Mouse (Mus musculus) spleen, adult 12 weeks (tissue): ENCODE results near the gene Gnaq.
"Not testable (repeated sequence)": the region's sequence is repeated elsewhere in the genome, so short reads cannot be mapped to it uniquely, and the experiment has no call there.

Experiments
- DNase-seq: peaks from one replicate; pipeline ENCODE4 v3.0.0; 2022; ENCODE audit warnings: low spot score

The Gnaq gene

DNA sequence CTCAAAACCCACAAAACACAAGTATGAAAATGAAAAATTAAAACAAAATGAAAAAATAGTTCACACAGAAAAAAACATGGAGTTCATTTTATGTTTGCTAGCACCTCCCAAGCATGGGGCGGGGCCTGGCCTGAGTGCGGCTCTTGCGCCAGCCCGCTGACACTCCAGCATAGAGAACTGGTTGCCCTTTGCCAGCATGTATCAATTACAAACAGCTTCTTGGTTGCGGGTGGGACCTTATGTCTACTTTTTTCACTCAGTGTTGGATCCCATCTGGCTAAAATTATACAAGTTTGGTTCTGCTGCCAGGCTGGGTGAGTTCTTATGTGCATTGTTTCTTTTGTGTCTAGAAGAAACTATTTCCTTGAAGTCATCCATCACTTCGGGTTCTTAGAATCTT lies 14.8 kb downstream of the Gnaq start:
- no peak for DNase-seq

- DNase-seq = no peak
Observed at GRCm38 (mm10) chr19:16149094-16149493, 16.5 kb downstream of the Gnaq start.

DNA sequence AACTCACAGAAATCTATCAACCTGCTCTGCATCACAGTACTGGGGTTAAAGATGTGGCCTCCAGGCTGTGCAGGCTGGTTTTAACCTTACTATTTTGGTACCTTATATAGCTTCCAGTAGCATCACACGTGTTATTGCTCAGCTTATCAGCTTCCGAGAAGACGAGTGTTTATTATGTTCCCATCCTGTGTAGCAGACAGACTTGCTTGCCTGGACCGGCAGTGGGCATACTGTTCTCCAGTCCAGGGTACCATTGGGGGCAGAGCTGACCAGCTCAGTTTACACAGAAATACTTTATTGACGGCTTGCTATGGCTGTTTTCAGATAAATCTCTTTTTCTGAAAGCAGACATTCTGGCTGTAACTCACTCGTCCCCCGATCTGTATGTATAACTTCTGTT lies 17.7 kb downstream of the Gnaq start:
- no peak for DNase-seq

- DNase-seq = no peak
Observed at GRCm38 (mm10) chr19:16153851-16154250, 21.2 kb downstream of the Gnaq start.

GRCm38 (mm10) chr19:16154480-16154879 lies 21.8 kb downstream of the Gnaq start:
- DNase-seq = no peak

GRCm38 (mm10) chr19:16157120-16157519 lies 24.5 kb downstream of the Gnaq start:
- no peak for DNase-seq

DNA sequence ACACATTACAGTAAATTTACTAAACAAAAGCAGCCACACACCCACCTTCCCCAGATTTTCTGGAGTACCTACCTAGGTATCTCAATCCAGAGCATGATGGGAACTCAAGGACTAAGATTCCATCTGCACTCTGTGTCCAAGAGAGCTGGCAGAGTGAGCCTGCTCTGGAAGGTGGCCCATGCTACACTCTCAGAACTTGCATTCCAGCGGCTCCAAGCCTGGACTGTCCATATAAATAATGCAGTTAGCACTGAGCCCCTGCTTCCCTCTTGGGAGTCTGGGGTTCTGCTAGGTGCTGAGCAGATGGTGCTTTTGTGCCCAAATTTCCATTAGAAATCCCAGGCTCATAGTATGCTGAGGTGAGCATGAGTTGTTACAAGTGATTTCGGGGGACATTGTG lies 28.1 kb downstream of the Gnaq start:
- no peak for DNase-seq

DNA sequence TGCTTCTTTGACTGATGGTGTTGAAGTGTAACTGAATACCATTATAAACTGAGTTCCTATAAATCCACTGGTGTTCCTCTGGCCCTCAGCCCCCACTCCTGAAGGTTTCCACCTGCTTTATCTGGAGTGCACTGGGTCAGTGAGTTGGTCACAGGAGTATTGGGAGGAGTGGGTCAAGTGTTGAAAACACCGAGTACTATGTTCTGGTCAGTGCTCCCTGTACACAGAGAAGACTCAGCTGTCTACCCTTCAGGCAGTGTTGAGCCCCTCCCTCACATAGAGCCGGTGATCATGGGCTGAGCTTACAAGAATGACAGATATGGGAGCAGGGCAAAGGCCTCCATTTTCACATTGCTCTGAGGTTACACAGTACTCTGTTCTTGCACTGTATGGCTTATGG lies 28.6 kb downstream of the Gnaq start:
- no peak for DNase-seq

DNA sequence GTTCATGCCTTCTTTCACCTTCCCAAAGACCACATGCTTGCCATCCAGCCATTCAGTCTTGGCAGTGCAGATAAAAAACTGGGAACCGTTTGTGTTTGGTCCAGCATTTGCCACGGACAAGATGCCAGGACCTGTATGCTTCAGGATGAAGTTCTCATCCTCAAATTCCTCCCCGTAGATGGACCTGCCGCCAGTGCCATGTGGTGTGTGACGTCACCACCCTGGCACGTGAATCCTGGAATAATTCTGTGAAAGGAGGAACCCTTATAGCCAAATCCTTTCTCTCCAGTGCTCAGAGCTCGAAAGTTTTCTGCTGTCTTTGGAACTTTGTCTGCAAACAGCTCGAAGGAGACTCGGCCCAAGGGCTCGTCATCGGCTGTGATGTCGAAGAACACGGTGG lies 31.8 kb downstream of the Gnaq start:
- DNase-seq = not testable (repeated sequence)

DNA sequence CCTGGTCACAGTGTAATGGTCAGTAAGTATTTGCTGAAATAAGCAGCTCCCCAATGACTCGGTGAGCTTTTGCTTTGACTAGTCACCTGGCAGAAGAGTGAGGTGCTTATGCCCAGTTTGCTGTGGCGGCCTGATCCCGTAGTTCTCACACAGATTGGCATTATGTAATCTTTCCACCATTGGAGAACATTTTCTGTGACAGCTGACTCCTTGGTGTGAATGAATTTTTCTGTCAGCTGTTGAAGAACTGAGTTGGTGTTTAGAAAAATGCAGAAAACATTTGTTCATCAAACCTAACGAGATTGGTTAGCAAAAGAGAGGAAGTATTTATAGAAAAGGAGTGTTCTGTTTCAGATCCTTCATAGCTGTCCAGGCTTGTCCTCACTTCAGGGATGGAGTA lies 34.6 kb downstream of the Gnaq start:
- DNase-seq = no peak

GRCm38 (mm10) chr19:16168192-16168591 lies 35.6 kb downstream of the Gnaq start:
- DNase-seq = no peak

DNA sequence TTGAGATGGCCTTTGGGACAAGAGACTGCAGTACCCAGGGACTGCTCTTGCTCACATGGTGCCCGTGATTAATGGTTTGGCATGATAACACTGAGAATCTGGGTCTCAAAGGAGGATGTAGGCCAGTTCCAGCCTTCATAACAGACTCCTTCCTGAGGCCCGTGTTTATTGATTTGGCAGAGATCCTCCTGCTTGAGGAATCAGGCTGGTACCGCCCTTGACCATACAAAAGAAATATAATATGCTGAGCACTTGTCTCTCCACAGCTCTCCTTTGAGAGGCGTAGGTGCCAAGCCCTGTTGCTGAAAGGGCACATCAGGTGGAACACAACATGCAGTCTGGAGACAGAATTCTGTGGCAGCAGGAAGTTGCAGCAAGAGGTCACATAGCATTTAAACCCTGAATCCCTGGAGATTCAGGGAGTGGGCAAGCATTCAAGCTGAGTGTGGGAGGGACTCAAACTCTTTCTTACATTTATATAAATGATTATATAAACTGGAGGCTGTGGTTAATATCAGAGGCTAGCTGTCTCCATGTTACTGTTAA lies 36.1 kb downstream of the Gnaq start:
- no peak for DNase-seq

- DNase-seq = no peak
Observed at GRCm38 (mm10) chr19:16170724-16171123, 38.1 kb downstream of the Gnaq start.

DNA sequence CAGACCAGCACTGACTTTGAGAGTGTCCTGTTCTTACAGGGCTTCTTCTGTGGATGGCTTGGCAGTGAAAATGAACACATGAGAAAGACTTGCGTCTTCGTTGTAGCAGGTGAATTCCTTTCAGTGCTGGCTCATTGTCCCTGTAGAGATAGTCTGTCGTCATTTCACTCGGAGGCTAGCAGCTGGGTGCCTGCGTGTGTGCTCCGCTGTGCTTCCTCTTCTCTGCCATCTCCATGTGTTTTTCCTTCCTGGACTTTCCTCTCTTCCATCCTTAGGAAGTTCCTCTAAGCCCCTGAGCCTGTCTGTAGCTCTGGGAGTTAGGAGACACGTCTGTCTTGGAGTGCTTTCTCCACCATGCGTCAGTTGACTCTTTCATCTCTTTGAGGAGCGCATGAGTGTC lies 41.1 kb downstream of the Gnaq start:
- no peak for DNase-seq

DNA sequence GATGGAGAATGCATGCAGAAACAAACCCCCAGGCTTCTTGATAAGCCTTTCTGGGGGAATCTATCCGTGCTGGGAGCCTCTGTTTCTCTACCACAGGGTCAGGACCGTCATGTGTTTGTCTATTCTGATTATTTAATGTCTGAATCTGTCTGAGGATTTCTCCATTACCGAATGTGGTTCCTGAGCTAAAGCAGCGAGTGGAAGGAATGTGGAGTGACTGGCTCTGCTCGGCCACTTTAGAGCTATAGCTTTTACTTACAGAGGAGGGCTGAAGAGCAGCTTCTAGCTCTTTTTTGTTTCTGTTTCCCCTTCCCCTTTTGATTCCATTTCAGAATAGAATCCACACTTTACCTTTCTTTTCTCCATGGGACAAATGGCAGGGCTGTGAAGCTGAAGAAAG lies 43.8 kb downstream of the Gnaq start:
- DNase-seq = no peak

GRCm38 (mm10) chr19:16177139-16177727 lies 44.6 kb downstream of the Gnaq start:
- DNase-seq = no peak

- no peak for DNase-seq
Observed at GRCm38 (mm10) chr19:16181258-16181657, 48.6 kb downstream of the Gnaq start.

DNA sequence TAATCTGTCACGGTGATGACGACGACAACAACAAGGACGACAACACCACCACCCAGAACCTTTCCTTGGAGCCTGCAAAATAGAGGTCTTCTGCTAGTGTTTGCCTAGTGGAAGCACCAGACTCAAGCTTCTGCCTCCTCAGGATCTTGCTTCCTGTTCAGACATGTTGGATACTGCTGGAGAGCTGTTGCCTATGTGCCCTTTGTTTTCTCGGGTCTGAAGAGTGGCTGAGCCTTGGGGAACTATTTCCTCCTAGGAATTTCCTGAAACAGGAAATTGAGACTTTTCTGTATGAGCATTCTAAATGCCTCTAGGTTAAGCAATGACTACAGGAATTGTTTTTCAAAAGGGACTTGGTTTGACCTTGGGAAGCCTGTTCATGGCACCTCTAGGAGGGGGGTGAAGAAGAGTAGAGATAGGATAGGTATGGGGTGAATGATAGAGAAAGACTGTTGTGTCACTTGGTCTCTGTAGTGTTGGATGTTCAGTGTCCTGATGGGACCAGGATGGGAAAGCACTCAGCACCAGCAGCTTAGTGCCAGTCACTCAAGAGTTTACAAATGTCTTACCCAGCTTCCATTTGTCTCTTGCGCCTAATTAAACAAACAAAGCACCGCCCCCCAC lies 49.3 kb downstream of the Gnaq start:
- DNase-seq = no peak

DNA sequence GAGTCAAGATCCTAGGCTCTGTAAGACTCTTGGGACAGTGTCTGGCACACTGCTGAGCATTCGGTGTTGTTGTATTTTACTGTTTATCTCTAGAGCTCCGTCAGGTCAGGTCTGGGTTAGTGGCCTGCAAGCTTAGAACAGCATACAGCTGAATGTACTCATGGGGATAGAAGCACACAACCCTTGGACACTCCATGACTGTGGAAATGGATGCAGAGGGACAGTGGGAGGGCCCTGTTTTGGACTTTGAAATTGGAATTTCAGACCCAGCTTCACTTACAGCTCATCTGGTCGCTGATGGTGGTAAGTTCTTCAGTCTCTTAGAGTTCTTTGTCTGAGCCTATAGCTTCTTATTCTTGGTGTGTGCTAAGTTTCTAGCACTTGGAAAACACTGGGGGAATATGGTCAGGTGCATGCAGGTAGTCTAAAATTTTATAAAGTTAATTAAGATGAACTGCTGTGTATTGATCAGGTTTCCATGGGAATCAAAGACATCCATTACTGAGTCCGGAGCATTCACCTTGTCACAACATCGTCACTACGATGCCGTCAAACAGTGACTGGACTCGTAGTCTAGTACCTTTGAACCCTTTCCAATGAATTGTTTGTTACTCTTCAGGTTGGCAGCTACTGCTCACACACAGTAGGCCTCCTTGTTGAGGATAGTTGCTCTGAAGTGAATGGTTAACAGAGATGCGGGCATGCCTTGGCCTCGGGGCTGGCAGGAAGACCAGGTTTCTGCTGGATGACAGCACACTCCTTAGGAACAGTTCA lies 51.1 kb downstream of the Gnaq start:
- DNase-seq = no peak

DNA sequence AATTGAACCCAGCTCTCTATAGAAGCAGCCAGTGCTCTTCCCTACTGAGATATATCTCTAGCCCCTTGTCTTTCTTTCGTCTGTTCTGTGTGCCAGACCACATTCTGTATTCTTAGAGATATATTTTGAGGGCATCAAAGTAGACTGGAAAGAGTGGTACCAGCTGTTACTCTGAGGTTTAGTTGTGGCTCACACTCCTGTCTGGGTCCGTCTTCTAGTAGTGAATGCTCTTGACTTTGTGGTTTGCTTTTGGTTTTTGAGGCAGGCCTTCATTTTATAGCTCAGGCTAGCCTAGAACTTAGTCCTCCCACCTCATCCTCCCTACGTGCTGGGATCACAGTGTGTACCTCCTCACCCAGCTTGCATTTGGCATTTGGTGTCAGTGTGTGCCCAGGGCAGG lies 54.4 kb downstream of the Gnaq start:
- no peak for DNase-seq

DNA sequence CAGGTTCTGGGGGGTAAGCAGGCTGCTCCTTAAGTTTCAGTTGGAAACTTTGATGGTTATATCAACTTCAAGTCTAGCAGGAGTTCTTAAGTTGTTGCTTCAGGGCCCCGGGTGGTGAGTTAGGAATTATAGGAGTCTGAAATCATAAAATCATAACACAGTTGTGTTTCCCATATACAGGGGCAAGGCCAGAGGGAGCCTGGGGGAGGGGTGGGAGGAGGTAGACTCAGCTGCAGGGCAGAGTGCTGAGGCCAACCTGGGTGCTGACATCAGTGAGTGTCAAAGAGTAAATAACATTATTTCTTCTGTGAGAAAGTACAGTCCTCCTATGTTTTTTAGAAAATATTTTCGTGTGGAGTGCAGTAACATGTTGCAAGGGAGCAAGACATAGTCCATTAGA lies 55.3 kb downstream of the Gnaq start:
- no peak for DNase-seq

DNA sequence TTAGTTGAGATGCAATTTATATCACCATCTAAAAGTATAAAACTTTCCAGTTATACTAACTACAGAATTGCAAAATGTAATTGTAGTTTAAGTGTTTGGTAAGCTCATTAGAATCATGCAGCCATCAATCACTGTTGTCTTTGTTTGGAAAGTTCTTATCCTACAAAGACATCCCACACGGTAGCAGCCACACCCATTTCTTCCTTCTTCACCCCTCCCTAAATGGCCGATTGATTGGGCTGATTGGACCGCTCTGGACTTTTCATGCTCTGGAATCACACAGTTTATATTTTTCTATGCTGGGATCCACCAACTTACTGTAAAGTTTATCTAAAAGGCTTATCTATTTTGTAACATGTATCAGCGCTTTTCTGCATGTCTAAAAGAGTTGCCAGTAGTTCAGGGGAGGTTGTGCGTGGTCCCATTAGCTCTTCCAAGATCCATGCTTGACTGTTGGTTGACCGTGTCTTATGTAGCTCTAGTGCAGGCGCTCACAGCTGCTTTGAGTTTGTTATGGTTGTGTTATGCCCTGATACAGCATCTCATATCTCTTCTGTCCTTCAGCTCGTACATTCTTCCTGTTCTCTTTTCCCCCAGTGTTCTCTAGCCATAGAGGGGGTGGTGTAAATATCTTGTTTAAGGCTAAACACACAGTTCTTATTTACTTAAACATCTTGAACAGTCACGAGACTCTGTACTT lies 56.6 kb downstream of the Gnaq start:
- no peak for DNase-seq

GRCm38 (mm10) chr19:16198162-16198561 lies 65.5 kb downstream of the Gnaq start:
- no peak for DNase-seq
